Mouse (Mus musculus) heart, postnatal 25 days (tissue): Measurements from ENCODE around the gene Gkap1. TPM values are rescaled to one million over a fixed set of nuclear protein-coding genes. Genes with fewer than 3 reads are reported as not detected.
A peak's percentile ranks its signal among the peaks of the same experiment; 100 is the strongest.

ENCODE experiments used
- DNase-seq: peaks from one replicate; pipeline ENCODE4 v3.0.0; 2022; ENCODE audit warnings: low spot score
- intact Hi-C: fragments of 180-260 bp; cut with DNase I; formaldehyde crosslinking; loops from one replicate; pipeline ENCODE4 v1.15.1; 2025
- total RNA-seq, 2 experiments: library from RNA; stranded (reverse); gene quantifications; 2 replicates each; pipeline ENCODE4 v1.2.3; 2021

Gkap1 gene
- total RNA-seq, 2 experiments from 2014 or later, result 20.7 to 21.9 TPM

GRCm38 (mm10) chr13:58273411-58274258 lies 1.9 kb downstream of the Gkap1 start:
- DNase-seq, result no peak
- intact Hi-C loops, result loop anchor here (5.0 kb wide), 1 partner anchor 114 kb away; the partner anchor contains the start of gene 2210016F16Rik

GRCm38 (mm10) chr13:58266864-58267263 lies 8.6 kb downstream of the Gkap1 start:
- intact Hi-C loops, result no loop called here
- DNase-seq, result no peak

GRCm38 (mm10) chr13:58263546-58263945 lies 12.0 kb downstream of the Gkap1 start:
- DNase-seq, result no peak
- intact Hi-C loops, result no loop called here

GRCm38 (mm10) chr13:58261674-58262073 lies 13.8 kb downstream of the Gkap1 start:
- intact Hi-C loops, result no loop called here
- DNase-seq, result no peak

- intact Hi-C loops, result no loop called here
- no peak for DNase-seq
Observed at GRCm38 (mm10) chr13:58253268-58253667, 22.2 kb downstream of the Gkap1 start.

GRCm38 (mm10) chr13:58248957-58249356 lies 26.5 kb downstream of the Gkap1 start:
- intact Hi-C loops, result no loop called here
- no peak for DNase-seq

- DNase-seq, result no peak
- intact Hi-C loops, result no loop called here
Observed at GRCm38 (mm10) chr13:58236536-58236935, 39.0 kb downstream of the Gkap1 start.

GRCm38 (mm10) chr13:58232611-58233010 lies 42.9 kb downstream of the Gkap1 start:
- DNase-seq, result peak; percentile 5
- intact Hi-C loops, result loop anchor here (2.0 to 5.0 kb wide), 3 partner anchors 44 to 220 kb away; no protein-coding TSS in a partner anchor

- intact Hi-C loops, result loop anchor here (2.0 to 5.0 kb wide), 3 partner anchors 43 to 220 kb away; no protein-coding TSS in a partner anchor
- DNase-seq, result no peak
Observed at GRCm38 (mm10) chr13:58232070-58232469, 43.4 kb downstream of the Gkap1 start.

- intact Hi-C loops, result no loop called here
- no peak for DNase-seq
Observed at GRCm38 (mm10) chr13:58228624-58229023, 46.9 kb downstream of the Gkap1 start.

GRCm38 (mm10) chr13:58225694-58226093 lies 49.8 kb downstream of the Gkap1 start:
- DNase-seq, result no peak
- intact Hi-C loops, result no loop called here

- intact Hi-C loops, result no loop called here
Observed at GRCm38 (mm10) chr13:58220206-58220605, 55.3 kb downstream of the Gkap1 start.

GRCm38 (mm10) chr13:58217536-58217935 lies 58.0 kb downstream of the Gkap1 start:
- DNase-seq, result no peak
- intact Hi-C loops, result loop anchor here (5.0 kb wide), 2 partner anchors 60 to 90 kb away; partner anchors contain the start of genes Hnrnpa0 and Idnk

More at GRCm38 (mm10) chr13:58220206-58220605, 55.3 kb downstream of the Gkap1 start:
- DNase-seq, result no peak

- no peak for DNase-seq
- intact Hi-C loops, result loop anchor here (5.0 kb wide), 2 partner anchors 59 to 89 kb away; partner anchors contain the start of genes Hnrnpa0 and Idnk
Observed at GRCm38 (mm10) chr13:58216395-58216794, 59.1 kb downstream of the Gkap1 start.

GRCm38 (mm10) chr13:58215592-58216341 lies 59.7 kb downstream of the Gkap1 start, which contains the start of gene Ubqln1:
Ubqln1 (minus strand) TSS chr13:58215653.
- DNase-seq, result peak; percentile 74
- intact Hi-C loops, result loop anchor here (5.0 kb wide), 2 partner anchors 58 to 88 kb away; partner anchors contain the start of genes Hnrnpa0 and Idnk

GRCm38 (mm10) chr13:58215253-58215591 lies 60.3 kb downstream of the Gkap1 start:
- intact Hi-C loops, result loop anchor here (5.0 kb wide), 2 partner anchors 58 to 88 kb away; partner anchors contain the start of genes Hnrnpa0 and Idnk
- DNase-seq, result no peak

GRCm38 (mm10) chr13:58214346-58215252 lies 60.9 kb downstream of the Gkap1 start:
- intact Hi-C loops, result loop anchor here (5.0 kb wide), 2 partner anchors 57 to 87 kb away; partner anchors contain the start of genes Hnrnpa0 and Idnk
- no peak for DNase-seq

GRCm38 (mm10) chr13:58213801-58214200 lies 61.7 kb downstream of the Gkap1 start:
- intact Hi-C loops, result no loop called here

GRCm38 (mm10) chr13:58212530-58212929 lies 63.0 kb downstream of the Gkap1 start:
- DNase-seq, result no peak
- intact Hi-C loops, result no loop called here

More at GRCm38 (mm10) chr13:58213801-58214200, 61.7 kb downstream of the Gkap1 start:
- DNase-seq, result no peak
